Mouse (Mus musculus) brain, embryonic 14.5 days (tissue): ENCODE measurements around the gene Rrp1b.

ENCODE experiments used
- CTCF ChIP-seq: fragments of 200-500 bp; IDR thresholded peaks from 2 replicates; pipeline ENCODE4 v1.5.1; 2012; ENCODE audit warnings: inconsistent platforms, mild to moderate bottlenecking, moderate library complexity, borderline replicate concordance; ENCODE audit not compliant: insufficient read depth, insufficient read length; ENCODE audit errors: extremely low read depth
- POLR2A ChIP-seq: fragments of 200-500 bp; IDR thresholded peaks from 2 replicates; pipeline ENCODE4 v1.6.1; 2012; ENCODE audit warnings: mild to moderate bottlenecking, inconsistent platforms, borderline replicate concordance; ENCODE audit not compliant: poor library complexity, insufficient read depth, insufficient read length, severe bottlenecking; ENCODE audit errors: extremely low read depth

DNA sequence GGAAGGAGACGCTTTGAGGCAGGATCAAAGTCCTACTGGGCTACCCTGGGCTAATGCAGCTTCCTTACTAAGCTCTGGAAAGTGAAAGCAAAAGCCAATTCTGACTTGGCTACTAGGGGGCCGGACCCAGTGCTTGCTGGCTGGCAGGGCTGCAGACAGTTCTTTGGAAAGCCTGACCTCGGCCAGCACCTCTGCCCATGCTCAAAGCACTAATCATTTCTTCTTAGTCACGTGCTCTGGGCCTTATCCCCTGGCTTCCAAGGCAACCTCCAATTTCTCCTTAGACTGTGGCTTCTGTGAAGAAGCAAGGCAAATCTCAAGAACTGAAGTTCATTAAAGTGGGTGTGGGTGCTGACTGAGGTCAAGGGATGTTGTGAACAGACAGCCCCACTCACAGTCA is 38.8 kb downstream of the Rrp1b start:
- TF ChIP-seq POLR2A (no peak), CTCF (no peak)
